Mouse (Mus musculus) liver, embryonic 12.5 days (tissue): ENCODE results near the gene Baz2a. TPM values are rescaled to one million over a fixed set of nuclear protein-coding genes. Genes with fewer than 3 reads are reported as not detected.
"Not testable (repeated sequence)": the region's sequence is repeated elsewhere in the genome, so short reads cannot be mapped to it uniquely, and the experiment has no call there.

Source experiments
- ATAC-seq: fragments of 200-750 bp; cut with Nextera tagmentation; 2 replicates; pipeline ENCODE4 v1.8.0; 2017; ENCODE audit warnings: moderate number of reproducible peaks, mild to moderate bottlenecking, moderate library complexity
- H3K27ac ChIP-seq: fragments of 300-500 bp; sonication (generic); 2 replicates; pipeline ENCODE4 v1.5.1; 2016; ENCODE audit warnings: mild to moderate bottlenecking
- H3K27me3 ChIP-seq: fragments of 300-500 bp; sonication (generic); replicated peaks from 2 replicates; pipeline ENCODE4 v1.6.1; 2016; ENCODE audit warnings: mild to moderate bottlenecking, moderate library complexity
- H3K36me3 ChIP-seq: fragments of 300-500 bp; sonication (generic); 2 replicates; pipeline ENCODE4 v1.6.1; 2016; ENCODE audit warnings: mild to moderate bottlenecking, moderate library complexity
- H3K4me1 ChIP-seq: fragments of 300-500 bp; sonication (generic); 2 replicates; pipeline ENCODE4 v1.6.1; 2016
- H3K4me2 ChIP-seq: fragments of 300-500 bp; sonication (generic); 2 replicates; pipeline ENCODE4 v1.6.1; 2016; ENCODE audit warnings: mild to moderate bottlenecking, moderate library complexity
- H3K4me3 ChIP-seq: fragments of 300-500 bp; sonication (generic); 2 replicates; pipeline ENCODE4 v1.5.1; 2016; ENCODE audit warnings: mild to moderate bottlenecking, moderate library complexity
- H3K9ac ChIP-seq: fragments of 300-500 bp; sonication (generic); 2 replicates; pipeline ENCODE4 v1.6.1; 2016; ENCODE audit warnings: mild to moderate bottlenecking, moderate library complexity
- H3K9me3 ChIP-seq: fragments of 300-500 bp; sonication (generic); replicated peaks from 2 replicates; pipeline ENCODE4 v1.6.1; 2016; ENCODE audit warnings: mild to moderate bottlenecking, moderate library complexity
- WGBS: fragments of 180-500 bp; shearing (Covaris S2); methylation state at CpG from one replicate; pipeline ENCODE4 v1.1.7; 2016; ENCODE audit not compliant: insufficient replicate concordance; 5-methylcytosine and 5-hydroxymethylcytosine counted together
- polyA plus RNA-seq: library from polyadenylated mRNA; unstranded; fragments of >200 nt; fragmentation: Nextera tagmentation; extraction: Ambion mirVana; gene quantifications from 2 replicates; pipeline ENCODE4 v1.2.1, GENCODE M21; 2016

Baz2a gene
- 8.0 and 8.6 TPM in 2 replicates for polyA plus RNA-seq

DNA sequence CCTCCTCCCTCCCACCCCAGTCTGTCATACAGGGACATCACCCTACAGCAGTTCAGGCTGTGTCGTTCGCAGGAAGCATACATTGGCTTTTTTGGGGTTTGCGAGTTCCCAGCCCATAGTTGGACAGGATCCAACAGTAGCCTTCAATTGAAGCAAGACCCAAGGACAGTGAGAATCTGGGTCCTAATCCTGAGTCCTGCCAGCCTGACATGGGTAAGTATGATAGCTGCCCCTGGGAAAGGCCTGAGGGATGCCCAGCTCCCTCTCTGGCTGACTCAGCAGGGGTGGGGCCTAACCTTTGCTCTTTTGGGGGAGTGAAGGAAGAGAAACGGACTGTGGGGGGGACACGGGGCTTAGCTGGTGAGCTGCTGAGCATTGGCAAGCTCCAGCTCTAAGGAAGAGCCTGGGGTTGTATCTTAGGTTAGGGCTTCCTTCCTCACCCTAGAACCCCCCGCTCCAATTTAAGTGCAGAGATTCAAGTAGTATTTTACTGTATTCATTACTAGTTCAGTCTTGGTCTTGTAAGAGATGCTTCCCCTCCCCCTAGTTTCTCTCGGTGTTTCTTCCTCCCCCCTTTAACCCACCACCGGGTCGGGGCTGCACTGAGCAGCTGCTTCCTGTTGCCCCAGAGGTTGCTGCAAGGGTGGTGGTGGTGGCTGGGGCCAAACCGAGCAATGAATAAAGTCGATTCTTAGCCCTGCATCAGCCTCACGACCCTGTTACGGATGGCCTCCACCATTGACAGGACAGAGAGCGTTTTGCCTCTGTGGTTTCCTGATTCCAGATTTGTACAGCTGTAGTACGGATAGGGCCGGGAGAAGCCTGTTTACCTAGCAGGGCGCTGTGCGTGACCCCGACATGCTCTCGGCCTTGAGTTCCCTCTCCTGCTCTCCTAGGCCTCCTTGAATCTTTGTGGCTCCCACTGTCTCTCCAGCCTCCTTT, at the start of gene Baz2a:
Baz2a (plus strand) TSS at position 14 of the 942 bp plus-strand sequence.
- H3K36me3 ChIP-seq: peaks cover 38% of the 10 kb centered on the region
- ATAC-seq: peak; percentile 68
- peak within 1 kb of the TSS; percentile 93 for H3K4me2 ChIP-seq
- peaks cover 83% of the 10 kb centered on the region for H3K4me1 ChIP-seq
- H3K4me3 ChIP-seq: peak within 1 kb of the TSS; percentile 86
- peak within 1 kb of the TSS; percentile 95 for H3K27ac ChIP-seq
- H3K9me3 ChIP-seq: no peaks in the 10 kb centered on the region
- H3K9ac ChIP-seq: peak within 1 kb of the TSS; percentile 91
- under 1% methylated on average over 20 of the region's 20 CpGs for WGBS
- H3K27me3 ChIP-seq: no peaks in the 10 kb centered on the region

DNA sequence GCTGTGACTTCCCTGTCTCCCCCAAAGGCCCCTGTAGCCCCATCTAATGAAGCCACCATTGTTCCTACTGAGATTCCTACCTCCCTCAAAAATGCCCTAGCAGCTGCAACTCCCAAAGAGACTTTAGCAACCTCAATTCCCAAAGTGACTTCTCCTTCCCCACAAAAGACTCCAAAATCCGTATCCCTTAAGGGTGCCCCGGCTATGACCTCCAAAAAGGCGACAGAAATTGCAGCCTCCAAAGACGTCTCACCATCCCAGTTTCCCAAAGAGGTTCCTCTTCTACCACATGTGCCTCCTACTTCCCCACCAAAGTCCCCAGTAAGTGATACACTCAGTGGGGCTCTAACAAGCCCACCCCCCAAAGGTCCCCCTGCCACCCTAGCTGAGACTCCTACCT, 49.7 kb upstream of the Baz2a start:
- peaks cover 82% of the 10 kb centered on the region for H3K4me1 ChIP-seq
- 85% methylated on average over 4 of the region's 4 CpGs for WGBS
- 0 out of 2 replicates have a peak overlapping the region, but pooled peaks have one; percentile 5 for H3K27ac ChIP-seq
- ATAC-seq: no peak
- no peaks in the 10 kb centered on the region for H3K27me3 ChIP-seq
- H3K4me2 ChIP-seq: no peak overlapping the region
- H3K36me3 ChIP-seq: peaks cover 95% of the 10 kb centered on the region
- no peaks in the 10 kb centered on the region for H3K9me3 ChIP-seq
- H3K4me3 ChIP-seq: no peak overlapping the region
- no peak overlapping the region for H3K9ac ChIP-seq

- Histone ChIP-seq H3K27ac (no peak overlapping the region), H3K4me1 (peaks cover 74% of the 10 kb centered on the region), H3K9ac (no peak overlapping the region), H3K4me2 (no peak overlapping the region), H3K27me3 (no peaks in the 10 kb centered on the region), H3K9me3 (no peaks in the 10 kb centered on the region), H3K4me3 (no peak overlapping the region), H3K36me3 (peaks cover 97% of the 10 kb centered on the region)
- ATAC-seq: no peak
- WGBS: 87% methylated on average over 3 of the region's 3 CpGs
Measured at GRCm38 (mm10) chr10:128042466-128042865, 48.9 kb upstream of the Baz2a start.

DNA sequence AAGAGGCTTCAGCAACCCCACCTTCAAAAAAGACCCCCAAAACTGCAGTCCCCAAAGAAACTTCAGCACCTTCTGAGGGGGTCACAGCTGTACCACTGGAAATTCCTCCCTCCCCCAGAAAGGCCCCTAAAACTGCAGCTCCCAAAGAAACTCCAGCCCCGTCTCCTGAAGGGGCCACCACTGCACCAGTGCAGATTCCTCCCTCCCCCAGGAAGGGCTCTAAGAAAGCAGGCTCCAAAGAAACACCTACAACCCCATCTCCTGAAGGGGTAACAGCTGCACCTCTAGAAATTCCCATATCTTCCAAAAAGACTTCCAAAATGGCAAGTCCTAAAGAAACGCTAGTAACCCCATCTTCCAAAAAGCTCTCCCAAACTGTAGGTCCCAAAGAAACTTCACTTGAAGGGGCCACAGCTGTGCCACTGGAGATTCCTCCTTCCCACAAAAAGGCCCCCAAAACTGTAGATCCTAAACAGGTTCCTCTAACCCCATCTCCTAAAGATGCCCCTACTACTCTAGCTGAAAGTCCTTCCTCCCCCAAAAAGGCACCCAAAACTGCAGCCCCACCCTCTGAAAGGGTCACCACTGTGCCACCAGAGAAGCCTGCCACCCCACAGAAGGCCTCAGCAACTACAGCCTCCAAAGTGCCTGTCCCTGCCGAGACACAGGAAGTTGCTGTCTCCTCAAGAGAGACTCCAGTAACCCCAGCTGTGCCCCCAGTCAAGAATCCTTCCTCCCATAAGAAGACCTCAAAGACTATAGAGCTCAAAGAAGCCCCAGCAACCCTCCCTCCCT, 48.1 kb upstream of the Baz2a start:
- H3K4me2 ChIP-seq: no peak overlapping the region
- H3K27ac ChIP-seq: peak overlapping the region; percentile 47; the same call in 1 of the 2 replicates
- ATAC-seq: no peak
- H3K27me3 ChIP-seq: no peaks in the 10 kb centered on the region
- no peak overlapping the region for H3K4me3 ChIP-seq
- H3K4me1 ChIP-seq: peaks cover 67% of the 10 kb centered on the region
- H3K9me3 ChIP-seq: no peaks in the 10 kb centered on the region
- 57% methylated on average over 3 of the region's 3 CpGs for WGBS
- peaks cover 99% of the 10 kb centered on the region for H3K36me3 ChIP-seq
- no peak overlapping the region for H3K9ac ChIP-seq

- Histone ChIP-seq H3K4me1 (peaks cover 19% of the 10 kb centered on the region), H3K9me3 (no peaks in the 10 kb centered on the region), H3K36me3 (peaks cover 87% of the 10 kb centered on the region), H3K4me3 (no peak overlapping the region), H3K9ac (no peak overlapping the region), H3K27me3 (no peaks in the 10 kb centered on the region), H3K4me2 (no peak overlapping the region), H3K27ac (no peak overlapping the region)
- ATAC-seq: no peak
- 92% methylated on average over 8 of the region's 8 CpGs for WGBS
Measured at GRCm38 (mm10) chr10:128048157-128048556, 43.2 kb upstream of the Baz2a start.

DNA sequence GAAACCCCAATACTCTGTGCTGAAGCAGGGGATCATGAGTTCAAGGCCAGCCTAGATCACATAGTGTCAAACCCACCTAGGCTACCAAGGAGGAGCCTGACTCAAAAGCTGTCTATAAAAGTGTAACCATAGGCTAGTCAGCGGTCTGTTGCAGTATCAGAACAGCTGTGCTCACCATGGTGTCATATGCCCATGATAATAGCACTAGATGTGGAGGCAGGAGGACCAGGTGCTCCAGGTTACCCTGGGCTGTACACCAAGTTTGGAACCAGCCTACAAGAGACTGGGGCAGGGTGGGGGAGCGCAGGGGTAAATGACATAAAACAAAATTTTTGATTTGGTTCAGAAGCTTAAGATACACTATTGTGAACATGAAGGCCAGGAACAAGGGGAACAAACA, 41.6 kb upstream of the Baz2a start:
- no peaks in the 10 kb centered on the region for H3K27me3 ChIP-seq
- peaks cover 4% of the 10 kb centered on the region for H3K4me1 ChIP-seq
- WGBS: 90% methylated on average over 2 of the region's 2 CpGs
- H3K4me3 ChIP-seq: no peak overlapping the region
- H3K27ac ChIP-seq: no peak overlapping the region
- ATAC-seq: no peak
- H3K9me3 ChIP-seq: no peaks in the 10 kb centered on the region
- no peak overlapping the region for H3K9ac ChIP-seq
- H3K4me2 ChIP-seq: no peak overlapping the region
- peaks cover 71% of the 10 kb centered on the region for H3K36me3 ChIP-seq

- ATAC-seq: no peak
- no peak overlapping the region for H3K27ac ChIP-seq
- no peak overlapping the region for H3K4me3 ChIP-seq
- no peaks in the 10 kb centered on the region for H3K9me3 ChIP-seq
- no peak overlapping the region for H3K9ac ChIP-seq
- H3K36me3 ChIP-seq: peaks cover 65% of the 10 kb centered on the region
- no peaks in the 10 kb centered on the region for H3K4me1 ChIP-seq
- H3K27me3 ChIP-seq: no peaks in the 10 kb centered on the region
- WGBS: 78% methylated on average over 2 of the region's 2 CpGs
- no peak overlapping the region for H3K4me2 ChIP-seq
Measured at GRCm38 (mm10) chr10:128050355-128050754, 41.0 kb upstream of the Baz2a start.

GRCm38 (mm10) chr10:128051589-128051988, 39.8 kb upstream of the Baz2a start:
- WGBS: 86% methylated on average over 5 of the region's 5 CpGs
- no peak overlapping the region for H3K27ac ChIP-seq

DNA sequence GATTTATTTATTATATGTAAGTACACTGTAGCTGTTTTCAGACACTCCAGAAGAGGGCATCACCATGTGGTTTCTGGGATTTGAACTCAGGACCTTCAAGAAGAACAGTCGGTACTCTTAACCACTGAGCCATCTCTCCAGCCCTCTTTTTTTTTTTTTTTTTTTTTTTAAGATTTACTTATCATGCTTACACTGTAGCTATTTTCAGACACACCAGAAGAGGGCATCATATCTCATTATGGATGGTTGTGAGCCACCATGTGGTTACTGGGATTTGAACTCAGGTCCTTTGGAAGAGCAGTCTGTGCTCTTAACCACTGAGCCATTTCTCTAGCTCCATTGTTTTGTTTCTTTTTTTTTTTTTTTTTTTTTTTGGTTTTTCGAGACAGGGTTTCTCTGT, 39.2 kb upstream of the Baz2a start:
- not testable (repeated sequence) for H3K9ac ChIP-seq, H3K4me1 ChIP-seq, H3K4me3 ChIP-seq, H3K27ac ChIP-seq, ATAC-seq, H3K27me3 ChIP-seq, H3K4me2 ChIP-seq, H3K9me3 ChIP-seq
- peaks cover 47% of the 10 kb centered on the region for H3K36me3 ChIP-seq
- 88% methylated on average over 1 of the region's 2 CpGs for whole genome bisulfite sequencing

More at GRCm38 (mm10) chr10:128051589-128051988, 39.8 kb upstream of the Baz2a start:
- Histone ChIP-seq H3K4me2 (no peak overlapping the region), H3K27me3 (no peaks in the 10 kb centered on the region), H3K9ac (no peak overlapping the region), H3K36me3 (peaks cover 52% of the 10 kb centered on the region), H3K9me3 (no peaks in the 10 kb centered on the region), H3K4me3 (no peak overlapping the region), H3K4me1 (no peaks in the 10 kb centered on the region)
- ATAC-seq: no peak

DNA sequence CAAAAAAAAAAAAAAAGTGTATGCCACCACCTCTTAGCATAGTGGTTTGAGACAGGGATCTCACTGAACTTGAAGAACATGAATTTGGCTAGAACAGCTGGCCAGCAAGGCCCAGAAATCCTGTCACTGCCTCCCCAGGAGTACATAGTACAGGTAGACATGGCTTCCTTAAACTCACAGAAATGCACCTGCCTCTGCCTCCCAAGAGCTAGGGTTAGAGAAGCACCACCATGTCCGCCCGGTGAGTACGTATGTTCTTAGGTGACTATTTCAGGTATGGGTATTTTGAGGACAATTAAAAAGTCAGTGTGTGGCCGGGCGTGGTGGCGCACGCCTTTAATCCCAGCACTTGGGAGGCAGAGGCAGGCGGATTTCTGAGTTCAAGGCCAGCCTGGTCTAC, 38.4 kb upstream of the Baz2a start:
- no peak for ATAC-seq
- Histone ChIP-seq H3K4me3 (no peak overlapping the region), H3K9me3 (no peaks in the 10 kb centered on the region), H3K9ac (no peak overlapping the region), H3K36me3 (peaks cover 39% of the 10 kb centered on the region), H3K27ac (no peak overlapping the region), H3K4me2 (no peak overlapping the region), H3K4me1 (peaks cover 6% of the 10 kb centered on the region), H3K27me3 (no peaks in the 10 kb centered on the region)
- WGBS: 83% methylated on average over 8 of the region's 8 CpGs

DNA sequence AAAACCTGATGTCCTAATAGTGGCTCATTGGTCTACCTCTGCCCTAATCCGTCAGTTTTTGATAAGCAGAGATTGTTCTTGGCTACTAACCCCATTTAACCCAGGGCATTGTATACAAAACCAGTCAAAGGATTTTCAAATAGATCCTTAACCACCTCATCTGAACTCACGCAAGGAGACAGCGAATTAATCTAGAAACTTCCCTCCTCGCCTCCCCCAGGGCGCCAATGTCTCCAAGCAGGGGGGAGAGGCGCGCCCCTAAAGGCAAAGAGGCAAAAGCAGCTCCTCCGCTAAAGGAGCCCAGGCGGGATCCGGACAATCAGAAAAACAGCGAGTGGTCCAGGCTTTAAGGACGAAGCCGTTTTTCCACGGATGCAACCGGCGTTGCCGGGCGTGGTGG, 33.2 kb upstream of the Baz2a start:
- under 1% methylated on average over 18 of the region's 18 CpGs for WGBS
- peak overlapping the region; percentile 96 for H3K4me2 ChIP-seq
- H3K27ac ChIP-seq: peak overlapping the region; percentile 99
- H3K27me3 ChIP-seq: no peaks in the 10 kb centered on the region
- H3K36me3 ChIP-seq: peaks cover 21% of the 10 kb centered on the region
- no peak for ATAC-seq
- no peaks in the 10 kb centered on the region for H3K9me3 ChIP-seq
- peaks cover 39% of the 10 kb centered on the region for H3K4me1 ChIP-seq
- peak overlapping the region; percentile 84 for H3K4me3 ChIP-seq
- peak overlapping the region; percentile 96 for H3K9ac ChIP-seq
